Mouse (Mus musculus) heart, embryonic 16.5 days (tissue): ENCODE results near the gene Chrne. TPM values are rescaled to one million over a fixed set of nuclear protein-coding genes. Genes with fewer than 3 reads are reported as not detected.

Experiments
- ATAC-seq: fragments of 200-750 bp; cut with Nextera tagmentation; replicated peaks from 2 replicates; pipeline ENCODE4 v1.8.0; 2017; ENCODE audit warnings: moderate number of reproducible peaks; ENCODE audit not compliant: insufficient read depth, low FRiP score; ENCODE audit errors: extremely low read depth
- H3K27ac ChIP-seq: fragments of 300-500 bp; sonication (generic); 2 replicates; pipeline ENCODE4 v1.5.1; 2014; ENCODE audit warnings: mild to moderate bottlenecking, low read length, control low read depth, moderate library complexity
- H3K27me3 ChIP-seq: fragments of 300-500 bp; sonication (generic); 2 replicates; pipeline ENCODE4 v1.6.1; 2014; ENCODE audit warnings: low read length, mixed read lengths; ENCODE audit not compliant: control insufficient read depth, insufficient read depth
- H3K36me3 ChIP-seq: fragments of 300-500 bp; sonication (generic); 2 replicates; pipeline ENCODE4 v1.6.1; 2014; ENCODE audit not compliant: control insufficient read depth, insufficient read depth
- H3K4me1 ChIP-seq: fragments of 300-500 bp; sonication (generic); 2 replicates; pipeline ENCODE4 v1.6.1; 2014; ENCODE audit warnings: low read length, mixed read lengths; ENCODE audit not compliant: control insufficient read depth, insufficient read depth
- H3K4me2 ChIP-seq: fragments of 300-500 bp; sonication (generic); 2 replicates; pipeline ENCODE4 v1.6.1; 2014; ENCODE audit warnings: low read depth, mild to moderate bottlenecking, control low read depth, low read length
- H3K4me3 ChIP-seq: fragments of 300-500 bp; sonication (generic); 2 replicates; pipeline ENCODE4 v1.5.1; 2014; ENCODE audit warnings: mild to moderate bottlenecking, control low read depth, low read length
- H3K9ac ChIP-seq: fragments of 300-500 bp; sonication (generic); 2 replicates; pipeline ENCODE4 v1.6.1; 2014; ENCODE audit warnings: low read length, control low read depth
- H3K9me3 ChIP-seq: fragments of 300-500 bp; sonication (generic); replicated peaks from 2 replicates; pipeline ENCODE4 v1.6.1; 2016; ENCODE audit warnings: low read length; ENCODE audit not compliant: control insufficient read depth
- WGBS: fragments of 180-500 bp; shearing (Covaris S2); extraction: QIAGEN DNeasy Blood & Tissue Kit; methylation state at CpG from one replicate; pipeline ENCODE4 v1.1.7; 2014; 5-methylcytosine and 5-hydroxymethylcytosine counted together
- polyA plus RNA-seq: library from polyadenylated mRNA; unstranded; fragments of >200 nt; fragmentation: Nextera tagmentation; extraction: Ambion mirVana; gene quantifications from 2 replicates; pipeline ENCODE4 v1.2.1, GENCODE M21; 2015

Chrne gene
- polyA plus RNA-seq, 1 experiment from 2014 or later = not detected

DNA sequence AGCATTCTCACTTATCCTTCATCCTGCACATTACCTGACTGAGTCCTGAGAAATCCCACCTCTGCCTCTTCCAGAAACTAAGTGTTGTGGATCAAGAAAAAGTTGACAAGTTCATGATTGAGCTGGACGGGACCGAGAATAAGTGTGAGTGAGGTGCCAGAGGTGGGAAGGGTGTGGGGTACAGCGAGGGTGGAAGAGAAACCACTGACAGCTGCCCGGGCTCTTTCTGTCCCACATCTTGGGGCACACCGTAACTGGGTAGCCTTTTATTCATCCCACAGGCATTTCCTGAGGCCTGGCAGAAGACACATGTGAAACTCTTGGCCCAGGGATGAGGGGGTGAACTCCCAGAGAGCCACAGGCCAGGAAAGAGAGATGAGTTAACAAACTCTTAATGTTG is 39.5 kb upstream of the Chrne start:
- H3K4me2 ChIP-seq = peak overlapping the region; percentile 92
- 69% methylated on average over 5 of the region's 5 CpGs for WGBS
- H3K4me1 ChIP-seq = peaks cover 24% of the 10 kb centered on the region
- H3K4me3 ChIP-seq = peak overlapping the region; percentile 74
- peaks cover 18% of the 10 kb centered on the region for H3K36me3 ChIP-seq
- H3K27ac ChIP-seq = peak overlapping the region; percentile 96; the same call in 1 of the 2 replicates
- H3K9me3 ChIP-seq = no peaks in the 10 kb centered on the region
- ATAC-seq = no peak
- no peaks in the 10 kb centered on the region for H3K27me3 ChIP-seq
- H3K9ac ChIP-seq = peak overlapping the region; percentile 78

DNA sequence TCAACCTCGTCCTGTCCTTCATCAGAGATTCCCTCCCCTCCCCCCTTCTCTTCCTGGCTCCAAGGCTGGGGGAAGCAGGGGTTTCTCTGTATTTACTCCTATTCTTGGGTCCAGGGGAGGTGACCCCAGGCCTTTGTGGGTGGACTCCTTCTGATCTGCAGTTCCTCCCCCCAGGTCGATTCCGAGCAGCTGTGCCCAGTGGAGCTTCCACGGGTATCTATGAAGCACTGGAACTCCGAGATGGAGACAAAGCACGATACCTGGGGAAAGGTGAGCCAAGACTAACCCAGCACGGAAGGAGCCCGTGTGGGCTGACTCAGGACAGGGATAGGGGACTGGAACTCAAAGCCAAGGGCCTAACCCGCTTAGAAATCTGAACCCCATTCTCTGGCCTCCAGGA is 39.0 kb upstream of the Chrne start:
- H3K36me3 ChIP-seq = peaks cover 15% of the 10 kb centered on the region
- H3K4me3 ChIP-seq = peak overlapping the region; percentile 74
- H3K4me1 ChIP-seq = peaks cover 25% of the 10 kb centered on the region
- H3K27me3 ChIP-seq = no peaks in the 10 kb centered on the region
- H3K4me2 ChIP-seq = peak overlapping the region; percentile 92
- H3K27ac ChIP-seq = peak overlapping the region; percentile 96
- no peaks in the 10 kb centered on the region for H3K9me3 ChIP-seq
- H3K9ac ChIP-seq = peak overlapping the region; percentile 78
- no peak for ATAC-seq
- WGBS = 52% methylated on average over 9 of the region's 9 CpGs

DNA sequence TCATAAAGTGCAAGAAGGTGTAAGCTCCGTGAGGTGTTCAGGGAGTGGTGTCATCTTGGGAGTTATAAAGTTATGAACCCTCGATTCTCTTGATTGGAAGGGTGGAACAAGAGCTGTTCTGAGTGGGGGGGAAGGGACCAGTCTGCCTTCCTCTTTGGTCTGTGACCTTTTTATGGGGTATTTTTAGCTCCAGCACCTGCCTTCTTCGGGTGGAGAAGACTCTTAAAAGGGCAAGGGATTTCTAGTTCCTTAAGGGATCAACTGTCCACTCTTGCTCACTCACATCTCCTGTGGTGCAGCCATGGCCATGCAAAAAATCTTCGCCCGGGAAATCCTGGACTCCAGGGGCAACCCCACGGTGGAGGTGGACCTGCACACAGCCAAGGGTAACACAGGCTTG is 38.6 kb upstream of the Chrne start:
- H3K4me1 ChIP-seq = peaks cover 25% of the 10 kb centered on the region
- 36% methylated on average over 6 of the region's 6 CpGs for WGBS
- no peak for ATAC-seq
- peak overlapping the region; percentile 78 for H3K9ac ChIP-seq
- H3K9me3 ChIP-seq = no peaks in the 10 kb centered on the region
- H3K27me3 ChIP-seq = no peaks in the 10 kb centered on the region
- peak overlapping the region; percentile 92 for H3K4me2 ChIP-seq
- peak overlapping the region; percentile 96 for H3K27ac ChIP-seq
- peak overlapping the region; percentile 74 for H3K4me3 ChIP-seq
- peaks cover 13% of the 10 kb centered on the region for H3K36me3 ChIP-seq

DNA sequence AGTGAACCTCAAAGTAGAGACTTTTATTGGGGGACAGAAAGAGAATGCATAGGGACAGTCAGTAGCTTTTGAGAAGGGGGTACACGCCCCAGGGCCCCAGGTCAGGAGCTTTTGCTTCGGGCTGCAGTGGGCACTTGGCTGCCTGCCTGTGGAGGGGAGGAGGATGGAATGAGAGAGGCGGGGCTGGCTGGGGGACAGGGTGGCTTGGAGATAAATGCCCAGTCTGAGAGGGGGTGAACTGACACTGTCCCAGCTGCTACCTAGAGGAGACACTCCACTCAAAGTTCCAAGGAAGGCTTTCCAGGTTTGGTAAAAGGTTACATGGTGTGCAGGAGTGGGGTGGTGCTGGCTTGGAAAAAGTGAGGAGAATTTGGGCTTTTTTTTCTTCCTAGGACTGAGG is 37.9 kb upstream of the Chrne start, which contains the start of gene Eno3:
TSS of gene Eno3 (plus strand) at position 239 of the 400 bp plus-strand sequence.
- no peaks in the 10 kb centered on the region for H3K9me3 ChIP-seq
- H3K27me3 ChIP-seq = no peaks in the 10 kb centered on the region
- H3K9ac ChIP-seq = peak within 1 kb of the TSS; percentile 78
- peak within 1 kb of the TSS; percentile 92 for H3K4me2 ChIP-seq
- peaks cover 15% of the 10 kb centered on the region for H3K36me3 ChIP-seq
- H3K4me3 ChIP-seq = peak within 1 kb of the TSS; percentile 74
- peak within 1 kb of the TSS; percentile 96 for H3K27ac ChIP-seq
- peak; percentile 45 for ATAC-seq
- H3K4me1 ChIP-seq = peaks cover 31% of the 10 kb centered on the region
- WGBS = 11% methylated on average over 3 of the region's 3 CpGs

DNA sequence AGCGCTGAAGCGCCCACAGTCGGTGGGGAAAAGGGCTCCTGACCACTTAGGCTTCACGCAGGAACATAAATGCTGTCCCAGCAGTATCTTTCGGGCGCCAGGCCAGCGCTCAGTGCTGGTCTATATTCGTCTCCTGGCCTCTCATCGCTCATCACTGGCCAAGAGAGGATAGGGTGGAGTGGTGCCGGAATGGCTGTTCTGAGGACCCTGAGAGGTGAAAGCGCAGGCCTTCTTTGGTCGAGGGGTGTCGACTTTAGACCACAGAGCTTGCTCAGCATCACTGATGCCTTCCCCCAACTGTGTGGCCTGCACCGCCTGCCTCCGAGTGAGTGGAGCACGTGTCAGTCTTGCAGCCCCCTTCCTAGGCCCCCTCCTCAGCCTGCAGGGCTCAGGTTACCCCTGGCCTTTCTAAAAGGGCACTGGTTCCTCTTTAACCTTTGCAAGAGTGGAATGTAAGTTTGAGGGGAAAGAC is 37.5 kb upstream of the Chrne start:
- H3K4me2 ChIP-seq = peak overlapping the region; percentile 92
- H3K4me3 ChIP-seq = peak overlapping the region; percentile 74
- no peaks in the 10 kb centered on the region for H3K27me3 ChIP-seq
- WGBS = 9% methylated on average over 16 of the region's 16 CpGs
- H3K27ac ChIP-seq = peak overlapping the region; percentile 96
- H3K9ac ChIP-seq = peak overlapping the region; percentile 78
- H3K9me3 ChIP-seq = no peaks in the 10 kb centered on the region
- peaks cover 19% of the 10 kb centered on the region for H3K36me3 ChIP-seq
- ATAC-seq = peak; percentile 66
- peaks cover 36% of the 10 kb centered on the region for H3K4me1 ChIP-seq

DNA sequence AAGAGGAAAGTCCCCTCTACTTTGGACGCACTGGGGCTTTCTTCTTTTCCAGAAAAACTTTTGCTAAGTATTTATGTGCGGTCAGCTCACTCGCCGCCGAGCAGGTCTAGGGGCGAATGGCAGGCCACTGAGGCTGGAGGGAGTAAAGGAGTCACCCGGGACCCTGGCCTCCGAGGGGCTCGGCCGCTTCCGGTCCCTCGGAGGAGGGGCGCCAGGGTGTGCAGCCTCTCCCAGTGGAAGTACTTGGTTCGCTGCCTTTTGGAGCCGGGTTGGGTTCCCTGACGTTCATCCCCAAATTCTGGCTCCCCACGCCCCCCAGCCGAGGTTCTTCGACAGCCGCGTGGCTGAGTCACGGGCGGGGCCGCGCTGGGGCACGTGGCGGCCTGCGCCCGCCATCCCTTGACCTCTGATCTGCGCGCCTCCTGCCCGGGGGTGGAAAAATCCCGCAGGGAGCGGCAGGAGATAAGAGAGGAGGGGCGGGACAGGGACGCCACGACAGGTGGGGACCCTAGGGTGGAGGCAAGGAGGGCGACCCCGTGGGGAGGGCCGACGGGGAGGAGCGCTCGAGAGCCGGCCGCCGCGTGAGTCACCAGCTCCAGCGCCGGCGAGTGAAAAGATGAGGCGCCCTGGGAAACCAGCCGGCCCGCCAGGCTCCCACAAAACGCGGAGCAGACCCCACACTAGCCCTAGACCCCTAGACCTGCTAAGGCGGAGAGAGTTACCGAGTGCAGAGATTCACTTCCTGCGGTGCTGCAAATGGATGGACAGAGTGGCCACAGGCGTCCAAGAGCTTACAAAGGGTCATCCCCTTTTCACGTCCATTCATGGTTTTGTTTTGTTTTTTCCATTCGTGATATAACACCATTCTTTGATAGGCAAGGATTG is 36.8 kb upstream of the Chrne start:
- under 1% methylated on average over 61 of the region's 61 CpGs for WGBS
- Histone ChIP-seq H3K36me3 (peaks cover 25% of the 10 kb centered on the region), H3K27me3 (no peaks in the 10 kb centered on the region), H3K27ac (peak overlapping the region; percentile 96), H3K9me3 (no peaks in the 10 kb centered on the region), H3K4me1 (peaks cover 40% of the 10 kb centered on the region), H3K9ac (peak overlapping the region; percentile 78), H3K4me2 (peak overlapping the region; percentile 92), H3K4me3 (peak overlapping the region; percentile 74)
- 0 out of 2 replicates have a peak, but pooled peaks have one; percentile 5 for ATAC-seq

DNA sequence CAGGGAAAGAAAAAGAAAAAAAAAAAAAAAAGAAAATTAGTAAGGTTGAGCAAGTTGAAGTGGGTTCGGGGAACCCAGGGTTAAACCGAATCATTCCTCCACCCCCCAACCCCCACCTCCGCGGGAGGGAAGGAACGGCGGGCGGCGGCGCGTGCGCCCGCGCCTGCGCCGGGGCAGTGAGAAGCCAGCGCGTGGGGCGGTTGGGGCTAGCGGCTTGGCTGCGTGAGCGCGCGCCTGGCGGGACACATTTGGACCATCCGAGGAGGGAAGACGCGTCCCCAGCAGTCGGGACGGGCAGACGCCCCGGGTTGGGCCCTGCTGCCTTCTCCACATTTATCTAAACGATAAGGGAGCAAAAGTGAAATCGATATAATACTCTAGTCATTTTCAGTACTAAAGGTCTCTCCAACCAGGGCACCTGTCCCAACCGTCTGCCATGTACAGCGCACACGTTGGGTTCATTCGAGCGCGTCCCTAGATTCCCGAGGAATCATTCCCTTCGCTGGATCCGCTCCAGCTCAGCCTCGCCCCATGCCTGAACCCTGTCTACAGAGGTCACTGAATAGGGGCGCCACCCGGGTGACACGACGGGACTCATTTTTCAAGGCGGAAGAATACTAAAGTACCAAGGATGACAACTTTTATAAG is 36.0 kb upstream of the Chrne start:
- Histone ChIP-seq H3K27me3 (no peaks in the 10 kb centered on the region), H3K4me2 (peak overlapping the region; percentile 92), H3K4me1 (peaks cover 44% of the 10 kb centered on the region), H3K36me3 (peaks cover 27% of the 10 kb centered on the region), H3K9ac (peak overlapping the region; percentile 78), H3K27ac (peak overlapping the region; percentile 96), H3K4me3 (peak overlapping the region; percentile 74), H3K9me3 (no peaks in the 10 kb centered on the region)
- WGBS = under 1% methylated on average over 46 of the region's 48 CpGs
- peak; percentile 55 for ATAC-seq

DNA sequence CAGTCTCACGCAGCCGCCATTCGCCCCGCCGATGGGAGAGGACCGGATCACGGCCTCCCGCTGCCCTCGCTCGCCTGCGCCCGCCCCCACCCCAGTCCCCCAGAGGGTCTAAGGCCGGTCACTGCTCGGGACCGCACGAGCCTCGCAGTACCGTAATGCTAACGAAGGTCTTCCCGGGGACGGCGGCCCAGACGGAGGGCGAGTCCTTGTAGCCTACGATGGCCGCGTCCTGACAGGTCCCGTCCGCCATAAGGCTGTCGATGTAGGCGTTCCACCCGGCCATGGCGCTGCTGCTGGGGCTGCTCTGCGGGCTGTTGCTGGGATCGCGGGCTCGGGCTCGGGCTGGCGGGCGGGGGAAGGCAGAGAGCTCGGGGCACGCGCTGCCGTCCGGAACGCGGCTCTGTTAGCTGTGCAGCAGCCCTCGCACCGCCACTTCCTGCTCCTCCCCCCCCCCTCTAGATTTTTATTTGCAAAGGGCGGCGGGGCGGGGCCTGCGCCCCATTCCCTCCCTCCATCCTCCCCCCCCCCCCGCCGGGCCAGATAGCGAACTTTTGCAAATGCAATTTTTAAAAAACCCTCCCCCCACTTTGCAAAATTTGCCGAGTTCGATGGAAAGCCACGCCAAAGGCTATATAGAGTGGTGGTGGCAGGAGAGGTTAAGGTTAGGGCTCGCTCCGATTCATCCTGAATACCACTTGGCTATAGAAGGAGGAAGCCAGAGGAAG is 35.3 kb upstream of the Chrne start, which contains the start of gene Pfn1:
TSS of gene Pfn1 (minus strand) at position 447 of the 725 bp plus-strand sequence.
- ATAC-seq = peak; percentile 30
- Histone ChIP-seq H3K4me3 (peak within 1 kb of the TSS; percentile 74), H3K4me2 (peak within 1 kb of the TSS; percentile 92), H3K4me1 (peaks cover 42% of the 10 kb centered on the region), H3K27me3 (no peaks in the 10 kb centered on the region), H3K36me3 (peaks cover 32% of the 10 kb centered on the region), H3K9ac (peak within 1 kb of the TSS; percentile 91), H3K9me3 (no peaks in the 10 kb centered on the region), H3K27ac (peak within 1 kb of the TSS; percentile 96)
- 0% methylated on average over 59 of the region's 61 CpGs for WGBS
